Mouse (Mus musculus) spleen, postnatal 36 days (tissue): ENCODE data around the gene Syt16.

Experiments used
- DNase-seq, 2 experiments: peaks; one replicate each; pipeline ENCODE4 v3.0.0; 2022; ENCODE audit warnings: low spot score in 2 of 2, mixed read lengths in 1 of 2

The Syt16 gene

DNA sequence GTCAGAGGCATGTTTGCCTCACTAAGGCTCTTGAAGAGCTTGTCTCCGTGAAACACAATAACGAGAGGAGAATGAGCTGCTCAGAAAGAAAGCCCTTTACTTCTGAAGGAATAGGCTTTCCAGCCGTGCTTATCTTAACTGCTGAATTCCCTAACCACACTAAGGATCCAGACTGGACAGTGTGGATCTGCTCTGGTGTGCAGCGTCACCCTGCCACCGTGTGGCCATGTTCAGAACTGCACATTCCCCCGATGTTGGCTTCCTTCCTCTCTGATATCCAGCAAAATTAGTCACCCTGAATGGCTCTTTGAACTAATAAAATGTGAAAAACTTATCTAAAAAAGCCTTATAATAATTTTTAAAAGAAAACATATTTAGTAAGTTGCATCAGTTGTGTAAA, 16.3 kb downstream of the Syt16 start:
- peak in 1 of 2 experiments; percentile 9 for DNase-seq

DNA sequence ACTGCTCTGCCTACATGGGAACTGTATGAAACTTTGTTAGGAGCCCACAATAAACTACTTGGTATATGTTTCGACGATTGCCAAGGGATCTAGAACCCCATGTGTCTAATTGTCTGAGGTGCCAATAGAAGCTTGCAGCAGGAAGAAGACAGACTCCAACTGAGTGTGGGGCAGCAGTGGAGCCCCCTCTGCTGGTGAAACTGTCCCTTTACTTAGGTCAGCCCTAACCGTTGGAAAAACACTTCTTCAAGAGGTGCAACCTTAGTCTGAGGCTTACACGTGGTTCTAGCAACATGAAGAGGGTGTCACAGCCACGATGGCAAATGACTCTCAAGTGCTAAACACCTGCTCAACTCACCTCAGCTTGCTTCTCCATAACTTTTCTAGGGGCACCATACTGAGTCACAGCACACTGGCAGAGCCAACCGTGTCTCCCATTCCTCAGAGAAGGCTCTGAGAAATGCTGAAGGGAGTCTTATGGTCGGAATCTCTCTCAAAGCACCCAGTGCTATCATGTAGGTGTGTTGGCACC, 17.3 kb downstream of the Syt16 start:
- no peak for DNase-seq

DNA sequence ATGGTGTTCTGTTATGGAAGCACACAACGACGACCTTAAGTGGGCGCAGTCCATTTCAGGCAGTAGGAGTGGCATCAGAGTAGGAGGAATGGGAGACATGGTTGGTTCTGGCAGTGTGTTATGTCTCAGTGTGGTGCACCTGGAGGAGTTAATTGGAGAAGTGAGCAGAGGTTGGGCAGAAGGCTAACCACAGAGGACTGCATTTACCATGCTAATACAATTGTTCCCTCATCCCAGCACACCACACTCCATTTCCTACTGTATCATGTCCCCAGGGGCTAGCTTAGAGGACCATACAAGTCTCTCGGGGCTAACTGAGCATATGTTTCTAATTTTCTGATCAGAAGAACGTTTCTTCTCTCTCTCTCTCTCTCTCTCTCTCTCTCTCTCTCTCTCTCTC, 18.0 kb downstream of the Syt16 start:
- no peak for DNase-seq

DNA sequence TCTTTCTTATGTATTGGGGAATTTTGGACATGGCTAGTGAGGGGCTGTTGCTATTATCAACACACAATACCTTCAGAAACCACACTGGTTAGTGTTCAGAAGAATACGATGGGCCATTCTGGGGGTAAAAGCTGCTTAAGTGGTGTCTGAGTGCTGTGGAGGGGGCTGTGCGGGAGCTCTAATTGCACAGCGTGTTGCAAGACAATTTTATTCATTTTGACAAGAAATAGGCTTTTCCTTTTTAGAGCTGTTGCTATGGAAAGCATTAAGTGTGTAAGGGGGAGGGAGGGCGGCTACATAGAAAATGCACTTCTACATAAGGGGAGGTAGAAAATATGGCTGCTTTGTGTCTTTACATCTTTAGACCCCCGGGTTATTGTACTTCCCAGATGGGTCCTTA, 25.8 kb downstream of the Syt16 start:
- no peak for DNase-seq

DNA sequence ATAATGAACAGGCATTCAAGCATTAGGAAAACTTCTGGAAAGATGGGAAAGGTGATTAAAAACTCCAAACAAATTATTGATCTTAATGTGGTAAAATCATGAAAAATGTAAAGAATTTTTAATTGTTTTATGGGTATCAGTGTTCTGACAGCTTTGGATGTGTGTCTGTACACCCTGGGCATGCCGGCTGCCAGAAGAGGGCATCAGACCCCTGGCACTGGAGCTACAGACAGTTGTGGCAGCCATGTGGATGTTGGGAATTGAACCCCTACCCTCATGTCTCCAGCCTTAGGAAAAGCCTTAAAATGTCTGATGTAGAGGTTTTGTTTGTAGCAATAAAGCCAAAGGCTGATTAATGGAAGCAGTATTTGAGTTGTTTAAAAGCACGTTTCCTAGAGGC, 27.5 kb downstream of the Syt16 start:
- DNase-seq = no peak

DNA sequence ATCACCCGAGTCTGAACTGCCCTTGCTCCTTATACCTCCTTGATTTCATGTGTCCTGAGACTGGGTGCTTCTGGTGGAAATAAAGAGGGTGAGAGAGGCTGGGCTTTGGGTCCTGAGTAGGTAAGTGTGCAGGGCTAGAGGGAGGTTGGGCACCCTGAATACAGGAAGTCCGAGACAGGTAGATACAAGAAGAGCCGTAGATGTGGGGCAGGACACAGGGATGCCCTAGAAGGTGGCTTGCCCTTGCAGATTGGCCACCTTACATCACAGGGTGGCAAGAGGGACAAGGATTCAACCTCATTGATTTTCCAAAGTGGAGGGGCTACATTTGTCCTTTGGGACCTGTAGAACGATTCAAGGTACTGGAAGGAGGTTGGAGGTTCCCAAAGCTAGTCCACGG, 45.8 kb downstream of the Syt16 start:
- no peak for DNase-seq

DNA sequence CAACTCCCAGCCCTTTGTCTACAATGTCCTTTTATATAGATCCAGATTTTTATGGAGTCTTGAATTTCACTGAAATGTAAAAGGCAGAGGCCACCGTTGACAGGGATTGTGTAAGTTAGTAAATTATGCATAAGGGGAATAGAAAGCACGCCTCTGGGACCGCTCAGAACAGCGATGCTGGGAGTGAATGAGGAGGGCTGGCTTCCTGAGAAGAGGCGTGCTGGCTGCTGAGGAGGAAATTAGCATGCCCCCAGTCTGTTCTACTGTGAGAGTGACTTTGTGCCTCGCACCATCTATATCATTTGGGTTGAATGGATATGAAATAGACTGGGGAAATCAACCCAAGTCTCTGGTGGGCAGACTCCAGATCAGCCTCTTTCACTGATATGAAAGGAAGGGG, 46.3 kb downstream of the Syt16 start:
- no peak for DNase-seq

DNA sequence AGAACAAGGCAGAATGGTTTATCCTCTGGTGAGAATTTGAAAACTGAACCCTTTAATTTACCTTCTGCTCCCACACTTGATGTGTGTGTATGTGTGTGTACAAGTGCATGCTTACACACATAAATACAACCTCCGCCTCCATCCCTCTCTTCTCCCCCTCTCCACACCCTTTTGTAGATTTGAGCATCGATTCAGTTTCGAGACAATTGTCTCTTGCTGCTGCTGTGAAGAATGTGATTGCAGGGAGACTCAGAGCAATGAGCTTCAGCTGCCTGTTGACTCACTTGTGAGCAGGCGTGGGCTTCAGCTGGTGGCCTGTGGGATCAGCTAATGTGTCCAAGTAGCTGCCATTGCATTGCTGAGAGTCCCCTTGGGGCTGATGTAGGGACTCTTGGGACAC, 46.8 kb downstream of the Syt16 start:
- no peak for DNase-seq

DNA sequence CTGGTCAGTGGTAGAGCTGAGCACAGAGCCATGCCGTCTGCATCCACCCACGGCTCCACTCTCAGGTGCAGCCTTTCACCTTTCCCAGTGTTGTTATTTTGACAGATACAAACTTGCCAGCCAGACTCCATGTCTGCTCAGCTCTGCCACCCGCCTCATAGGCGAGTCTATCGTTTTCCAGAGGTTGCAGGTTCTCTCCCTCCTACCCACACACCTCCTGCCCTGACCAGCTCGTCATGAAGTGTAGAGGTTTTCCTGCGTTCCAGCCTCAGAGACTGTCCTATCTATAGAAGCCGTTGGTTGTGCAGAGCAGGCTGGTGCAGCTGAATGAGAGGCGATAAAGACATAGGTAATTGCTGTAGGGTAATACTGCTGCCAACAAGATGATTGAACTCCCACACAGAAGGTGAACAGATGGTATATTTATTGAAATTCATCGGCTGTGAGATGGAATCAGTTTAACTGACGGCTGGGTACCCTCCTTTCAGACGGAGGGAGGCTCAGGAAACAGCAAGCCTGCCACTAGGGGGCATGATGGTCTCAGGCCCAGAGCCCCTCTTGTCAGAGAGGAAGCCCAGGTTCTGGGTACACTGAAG, 58.0 kb downstream of the Syt16 start:
- DNase-seq = no peak

DNA sequence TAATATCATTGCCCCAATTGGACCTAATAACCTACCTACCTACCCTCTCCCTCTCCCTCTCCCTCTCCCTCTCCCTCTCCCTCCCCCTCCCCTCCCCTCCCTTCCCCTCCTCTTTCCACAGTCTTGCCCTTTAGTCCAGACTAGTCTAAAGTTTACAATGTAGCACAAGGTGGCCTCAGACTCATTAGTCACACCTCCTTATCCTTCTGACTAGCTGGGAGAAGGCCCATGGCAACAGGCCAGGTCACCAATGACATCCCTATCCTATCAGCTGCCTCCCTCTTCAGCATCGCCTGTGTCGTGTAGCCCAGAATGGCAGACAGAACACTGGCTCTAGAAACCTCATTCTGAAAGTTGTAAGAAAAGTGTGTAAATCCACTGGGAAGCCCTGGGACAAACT, 58.7 kb downstream of the Syt16 start:
- DNase-seq = no peak

DNA sequence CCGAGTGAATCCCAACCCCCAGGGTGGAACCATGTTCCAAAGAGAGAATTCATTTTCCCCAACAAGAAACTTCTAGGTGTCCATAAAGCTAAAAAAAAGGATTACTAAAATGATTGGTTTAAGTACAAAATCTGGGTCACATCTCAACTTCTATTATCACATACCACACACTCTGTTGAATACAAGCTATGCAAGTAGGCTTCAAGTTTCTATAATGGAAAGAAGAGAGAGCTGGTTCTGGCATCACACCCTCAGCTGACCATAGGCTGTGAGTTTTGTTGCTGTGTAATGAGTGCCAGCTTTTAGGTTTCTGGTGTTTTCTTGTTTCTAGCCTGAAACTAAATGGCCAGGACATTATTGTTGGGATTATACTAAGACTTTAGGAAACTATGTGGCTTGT, 65.1 kb downstream of the Syt16 start:
- no peak for DNase-seq

DNA sequence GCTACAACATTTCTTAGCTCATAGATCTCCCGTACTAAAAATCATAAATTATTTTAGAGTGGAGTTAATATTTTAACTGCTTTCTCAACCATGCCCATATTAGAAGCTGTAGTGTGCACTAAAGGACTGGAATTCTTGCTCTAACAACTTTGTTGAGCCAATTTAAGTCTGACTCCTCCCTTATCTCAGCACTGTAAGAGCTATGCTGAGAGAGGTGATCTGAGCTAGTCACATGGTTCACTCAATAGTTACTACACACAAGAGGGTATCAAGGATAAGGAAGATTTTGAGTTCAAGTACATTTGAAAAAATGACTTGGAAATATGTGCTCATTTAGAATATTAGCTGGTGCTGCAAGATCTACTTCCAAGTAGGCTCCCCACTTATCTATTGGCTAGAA, 71.5 kb downstream of the Syt16 start:
- no peak for DNase-seq

DNA sequence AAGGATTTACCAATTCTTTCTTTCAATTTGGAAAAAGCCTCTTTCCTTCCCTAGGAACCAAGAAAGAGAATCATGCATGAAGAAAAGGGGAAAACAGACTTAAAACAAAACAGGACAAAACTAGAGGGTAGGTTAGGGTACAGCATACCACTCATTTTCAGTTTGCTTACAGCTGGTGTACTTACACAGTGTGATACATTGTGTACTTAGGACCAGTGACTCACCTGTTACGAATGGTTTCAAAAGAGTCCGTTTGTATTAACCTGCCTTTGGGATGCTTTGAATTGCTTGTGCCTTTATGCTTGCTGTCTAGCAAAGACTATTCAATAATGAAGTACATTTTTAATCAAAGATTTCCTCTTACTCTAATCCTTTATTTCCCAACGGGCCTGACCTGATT, 78.1 kb downstream of the Syt16 start:
- no peak for DNase-seq

DNA sequence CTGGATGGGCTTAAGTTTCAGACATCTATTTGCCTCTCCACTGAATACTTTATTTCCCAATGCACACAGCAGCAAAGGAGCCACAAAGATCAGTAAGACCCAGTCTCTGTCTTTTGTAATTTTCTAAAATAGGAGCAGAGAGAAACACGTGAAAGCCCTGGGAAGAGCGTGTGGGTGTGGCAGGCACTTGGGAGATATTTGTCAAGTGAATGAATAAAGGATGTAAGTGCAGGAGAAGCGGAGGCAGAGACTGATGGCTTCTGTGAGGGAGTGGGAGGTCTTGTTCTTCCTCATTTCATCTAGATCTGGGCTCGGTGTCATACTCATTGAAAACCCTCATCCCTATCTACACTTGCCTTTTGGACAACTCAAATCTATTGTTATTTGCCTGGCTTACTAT, 78.6 kb downstream of the Syt16 start:
- no peak for DNase-seq

DNA sequence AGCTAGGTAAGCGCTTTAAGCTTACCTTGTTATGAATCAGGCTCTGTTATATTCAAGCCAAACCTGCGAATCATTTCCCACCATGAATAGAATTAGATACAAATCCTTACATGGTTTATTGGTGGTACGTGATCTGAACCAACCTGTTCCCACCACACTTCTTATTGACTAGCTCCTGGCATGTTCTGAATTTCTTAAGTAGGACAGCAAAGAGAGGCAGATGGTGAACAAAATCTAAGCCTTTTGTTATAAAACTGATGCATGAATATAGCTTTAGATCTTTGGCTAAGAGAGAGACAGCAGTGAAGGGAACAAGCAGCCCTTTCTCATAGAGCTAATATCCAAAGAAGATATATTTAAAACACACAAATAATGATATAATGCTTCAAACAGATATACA, 83.7 kb downstream of the Syt16 start:
- DNase-seq = no peak

DNA sequence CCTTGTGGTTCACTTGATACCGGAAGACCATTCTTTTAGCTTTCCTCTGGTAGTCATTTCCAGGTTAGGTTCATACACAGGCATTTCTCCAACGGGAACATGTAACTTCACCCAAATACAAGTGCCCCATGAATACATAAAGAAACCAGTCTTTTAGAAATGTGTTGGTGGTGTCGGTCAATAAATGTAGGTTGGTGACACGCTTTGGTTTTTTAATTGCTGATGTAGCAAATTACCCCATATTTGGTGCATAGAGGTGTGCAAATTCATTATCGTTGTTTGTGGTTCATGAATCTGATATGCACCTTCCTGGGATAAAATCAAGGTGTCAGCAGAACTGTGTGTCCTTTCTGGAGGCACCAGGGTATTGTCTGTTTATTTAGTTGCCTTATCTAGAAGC, 86.9 kb downstream of the Syt16 start:
- no peak for DNase-seq

DNA sequence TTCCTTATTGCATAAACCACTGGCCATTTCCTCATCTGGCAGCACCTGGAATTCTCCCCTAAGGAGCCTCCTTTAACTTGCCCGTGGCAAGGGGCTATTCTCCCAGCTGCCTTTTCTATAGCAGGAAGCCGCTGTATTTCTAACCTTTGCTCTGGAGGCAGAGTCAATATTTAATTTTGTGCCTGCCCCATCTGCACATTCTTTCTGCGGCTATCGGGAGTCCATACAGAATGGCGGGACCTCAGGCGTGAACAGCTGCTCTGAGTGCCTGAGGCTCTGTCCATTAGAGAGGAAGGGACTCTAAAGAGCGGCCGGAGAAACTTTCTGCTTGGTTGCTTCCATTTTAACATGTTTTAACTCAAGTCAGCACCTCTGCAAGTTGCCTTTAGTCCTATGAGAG, 89.6 kb downstream of the Syt16 start:
- DNase-seq = no peak

DNA sequence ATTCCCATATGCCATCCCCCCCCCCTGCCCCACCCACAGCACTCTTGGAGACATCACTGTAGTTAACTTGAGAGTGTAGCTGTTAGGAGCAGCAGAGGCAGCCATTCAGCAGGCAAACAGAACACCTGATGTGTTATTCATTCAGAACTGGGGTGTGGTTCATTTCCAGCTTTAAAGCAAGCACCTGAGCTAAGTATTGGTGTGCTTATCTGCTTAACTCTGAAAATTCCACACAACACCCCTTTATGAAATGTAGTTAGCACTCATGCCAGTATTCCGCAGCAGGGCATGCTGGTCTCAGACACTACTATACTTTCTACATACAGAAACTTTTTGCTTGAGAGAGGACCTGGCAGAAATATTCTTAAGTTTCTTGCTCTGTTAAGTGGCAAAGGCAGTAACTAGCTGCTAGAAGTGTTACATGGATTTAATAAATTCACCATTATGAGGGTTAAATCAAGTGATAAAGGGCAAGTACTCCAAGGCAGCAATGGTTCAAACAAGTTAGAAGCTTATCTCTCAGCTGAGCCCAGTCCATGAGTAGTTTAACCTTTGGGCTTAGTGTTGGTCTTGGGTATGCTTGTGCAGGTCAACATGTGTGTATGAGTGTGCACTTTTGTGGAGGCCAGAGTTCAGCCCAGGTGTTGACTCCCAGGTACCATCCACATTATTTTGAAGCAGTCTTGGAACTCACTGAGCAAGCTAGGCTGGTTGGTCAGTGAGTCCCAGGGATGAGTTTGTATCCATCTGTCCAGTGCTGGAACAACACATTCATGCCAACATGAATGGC, 92.1 kb downstream of the Syt16 start:
- DNase-seq = no peak

DNA sequence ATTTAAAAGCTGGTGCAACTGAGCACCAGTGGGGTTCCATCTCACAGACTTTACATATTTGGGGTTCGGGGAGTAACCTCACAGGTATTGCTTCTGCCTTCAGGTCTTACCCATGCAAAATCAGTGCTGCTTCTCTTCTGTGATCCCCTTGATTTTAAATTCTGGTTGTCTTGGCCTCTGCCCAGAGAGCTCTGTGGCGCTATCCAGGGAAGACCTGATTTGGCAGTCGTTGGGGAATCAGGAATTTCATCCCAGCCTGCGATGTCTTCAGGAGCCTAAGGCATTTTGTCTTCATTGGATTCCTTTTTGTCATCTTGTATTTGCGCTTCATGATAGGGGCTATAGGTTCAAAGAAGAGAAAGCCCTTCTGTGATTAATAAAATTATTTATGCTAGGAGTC, 95.1 kb downstream of the Syt16 start:
- DNase-seq = no peak

DNA sequence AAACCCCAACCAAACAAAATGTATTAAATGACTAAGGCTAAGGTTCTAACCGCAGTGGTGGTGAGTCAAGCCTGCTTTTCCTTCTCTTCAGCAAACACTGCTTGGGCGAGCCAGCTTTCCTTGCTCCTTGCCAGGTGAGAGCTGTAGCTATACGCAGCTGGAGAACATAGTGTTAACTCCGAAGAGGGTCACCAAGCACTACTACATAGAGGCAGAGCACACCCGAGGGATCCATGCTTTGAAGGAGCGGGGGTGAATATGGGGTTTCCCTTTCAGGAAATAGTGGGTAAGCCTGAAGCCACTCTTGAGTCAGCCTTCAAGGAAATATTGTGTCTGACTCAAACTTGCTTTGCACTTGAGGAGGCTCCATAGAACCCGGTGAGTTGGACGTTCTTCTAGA, 95.6 kb downstream of the Syt16 start:
- no peak for DNase-seq

DNA sequence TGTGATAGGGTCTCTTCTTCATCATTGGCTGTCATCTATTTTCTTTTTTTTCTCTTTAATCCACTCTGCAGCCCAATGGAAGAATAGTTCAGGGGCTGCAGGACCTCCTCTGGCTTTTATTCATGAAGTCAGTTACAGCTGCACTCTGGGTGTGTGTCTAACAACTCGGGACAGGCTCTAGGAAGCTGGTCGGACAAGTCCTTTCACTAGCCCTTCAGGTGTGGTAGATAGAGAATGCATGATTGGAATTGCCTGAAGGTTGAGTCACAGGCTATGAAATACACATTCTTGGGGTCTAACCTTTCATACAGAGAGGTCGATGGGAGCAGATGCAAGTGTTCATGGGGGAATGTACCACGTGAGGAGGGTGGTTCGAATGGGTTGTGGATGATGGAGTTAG, 97.2 kb downstream of the Syt16 start:
- DNase-seq = no peak

DNA sequence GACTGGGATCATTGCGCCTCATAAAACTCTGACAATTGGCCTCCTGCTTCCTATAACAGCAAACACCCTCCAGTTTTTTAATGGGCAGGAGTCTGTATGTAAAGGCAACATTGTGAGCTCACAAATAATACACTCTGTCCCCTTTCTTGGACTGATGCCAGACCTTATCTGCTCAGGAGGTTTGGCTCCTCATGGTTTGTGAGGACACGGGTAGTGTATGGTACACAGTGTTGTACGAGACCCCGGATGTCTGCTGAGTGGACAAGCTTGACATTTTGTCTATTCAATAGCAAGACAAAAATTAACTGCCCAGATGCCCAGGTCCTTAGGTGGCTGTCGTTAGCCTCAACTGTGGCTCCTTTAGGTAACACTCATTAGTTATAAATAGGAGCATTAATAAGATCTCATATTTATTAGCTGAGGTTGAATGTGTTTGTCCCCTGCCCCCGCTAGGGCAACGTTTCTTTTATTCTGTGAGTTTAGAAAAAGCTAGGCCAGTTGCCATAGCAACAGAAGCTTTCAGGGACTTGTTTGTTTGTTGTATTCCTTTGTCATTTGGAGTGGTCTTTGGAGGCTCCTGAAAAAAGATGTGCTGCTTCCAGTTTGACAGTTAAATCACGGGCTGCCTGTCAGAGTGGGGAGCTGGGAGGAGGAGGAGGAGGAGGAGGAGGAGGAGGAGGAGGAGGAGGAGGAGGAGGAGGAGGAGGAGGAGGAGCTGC, 101.3 kb downstream of the Syt16 start:
- DNase-seq = no peak
